Mouse (Mus musculus): ENCODE measurements around the gene Gm42420.

DNA sequence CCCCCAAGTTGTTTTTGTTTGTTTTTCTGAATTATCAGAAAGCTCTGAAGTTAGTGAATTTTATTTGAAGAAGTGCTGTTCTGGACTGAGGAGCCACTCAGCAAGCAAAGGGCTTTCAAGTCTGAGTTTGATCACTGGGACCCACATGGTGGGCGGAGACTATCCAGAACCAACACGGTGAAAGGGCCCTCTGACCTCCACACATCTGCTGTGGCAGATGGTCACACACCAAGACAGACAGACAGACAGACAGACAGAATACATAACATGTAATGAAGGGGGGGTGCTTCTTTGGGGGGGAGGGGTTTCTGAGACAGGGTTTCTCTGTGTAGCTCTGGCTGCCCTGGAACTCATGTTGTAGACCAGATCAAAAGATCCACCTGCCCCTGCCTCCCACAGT is 45.0 kb upstream of the Gm42420 start:
- no peak for TF ChIP-seq EP300 (optimal IDR thresholded peaks at IDR 0.05)
- TF ChIP-seq CTCF (IDR thresholded peaks at IDR 0.05; ENCODE audit: low read depth) = no peak
